Mouse (Mus musculus): ENCODE results near the gene Ndufv2.
A peak's percentile ranks its signal among the peaks of the same experiment; 100 is the strongest.
"Not testable (repeated sequence)": the region's sequence is repeated elsewhere in the genome, so short reads cannot be mapped to it uniquely, and the experiment has no call there.

Gene Ndufv2

DNA sequence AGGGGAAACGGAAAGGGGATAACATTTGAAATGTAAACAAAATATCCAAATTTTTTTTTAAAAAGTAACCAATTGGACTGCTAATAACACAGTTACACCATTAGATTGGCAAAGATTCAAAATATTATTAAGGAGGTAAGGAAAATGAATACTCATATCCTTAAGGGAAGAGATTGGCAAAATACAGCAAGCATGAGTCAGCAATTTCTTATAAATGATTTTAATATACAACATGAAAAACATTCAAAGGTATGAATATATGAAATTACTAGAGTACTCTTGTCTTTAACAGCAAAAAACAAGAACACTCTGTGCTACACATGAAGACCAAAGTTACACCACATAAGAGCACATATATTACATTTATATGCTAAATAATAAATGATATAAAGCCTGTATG is 16.3 kb downstream of the Ndufv2 start:
- DNase-seq (ENCODE audit: low spot score) = no peak

DNA sequence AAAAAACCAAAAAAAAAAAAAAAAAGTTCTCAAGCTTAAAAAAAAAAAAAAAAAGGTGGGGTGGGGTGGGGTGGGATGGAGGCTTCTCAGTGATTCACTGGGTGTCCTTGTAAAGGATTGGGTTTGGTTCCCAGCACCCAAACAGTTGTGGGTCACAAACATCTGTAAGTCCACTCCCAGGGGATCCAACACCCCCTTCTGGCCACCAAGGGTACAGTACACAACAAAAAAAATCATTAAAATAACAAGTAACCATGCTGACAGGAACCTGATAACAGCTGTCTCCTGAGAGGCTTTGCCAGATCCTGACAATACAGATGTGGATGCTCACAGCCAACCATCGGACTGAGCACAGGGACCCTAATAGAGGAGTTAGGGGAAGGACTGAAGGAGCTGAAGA is 16.9 kb downstream of the Ndufv2 start:
- no peak for DNase-seq (ENCODE audit: low spot score)

DNA sequence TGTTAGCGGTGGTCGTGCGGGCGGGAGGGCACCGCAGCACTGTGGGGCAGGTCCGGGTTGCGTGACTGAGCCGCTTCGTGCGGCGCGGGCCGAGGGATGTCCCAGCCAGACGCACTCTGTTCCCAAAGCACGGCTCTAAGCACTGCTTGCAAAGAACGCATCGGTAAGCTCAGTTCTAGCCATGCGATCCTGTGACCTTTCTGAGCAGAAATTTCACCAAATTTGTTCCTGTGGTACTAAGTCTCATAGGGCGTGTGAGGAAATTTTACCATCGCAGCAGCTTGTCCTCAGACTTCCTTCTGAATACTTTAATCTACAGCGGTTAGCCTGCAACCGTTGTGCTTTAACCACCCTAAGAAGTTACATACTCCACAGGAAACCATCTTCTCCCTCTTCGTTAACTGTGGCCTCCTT is 23.9 kb downstream of the Ndufv2 start:
- no peak for DNase-seq (ENCODE audit: low spot score)

DNA sequence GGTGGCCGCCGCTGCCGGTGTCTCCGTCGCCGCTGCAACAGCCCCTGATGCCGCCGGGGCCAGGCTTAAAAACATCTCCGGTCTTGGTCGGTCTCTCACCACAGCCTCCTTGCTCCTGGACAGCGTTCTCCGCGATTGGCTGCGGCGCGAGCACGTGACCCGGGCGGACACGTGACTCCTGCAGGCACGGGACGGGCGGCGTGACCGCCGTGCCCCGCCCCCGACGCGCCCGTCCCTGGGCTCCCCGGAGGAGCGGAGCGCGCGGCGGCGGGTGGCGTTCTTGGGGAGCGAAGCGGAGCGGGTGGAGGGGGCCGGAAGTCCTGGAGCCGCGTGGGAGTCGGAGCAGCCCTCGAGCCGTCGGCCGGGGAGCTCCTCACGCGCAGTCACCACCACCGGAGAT is 24.4 kb downstream of the Ndufv2 start, which contains the start of gene Ankrd12:
Gene Ankrd12 (minus strand): TSS at position 156 of the 400 bp plus-strand sequence.
- peak; percentile 95 for DNase-seq (ENCODE audit: low spot score)

DNA sequence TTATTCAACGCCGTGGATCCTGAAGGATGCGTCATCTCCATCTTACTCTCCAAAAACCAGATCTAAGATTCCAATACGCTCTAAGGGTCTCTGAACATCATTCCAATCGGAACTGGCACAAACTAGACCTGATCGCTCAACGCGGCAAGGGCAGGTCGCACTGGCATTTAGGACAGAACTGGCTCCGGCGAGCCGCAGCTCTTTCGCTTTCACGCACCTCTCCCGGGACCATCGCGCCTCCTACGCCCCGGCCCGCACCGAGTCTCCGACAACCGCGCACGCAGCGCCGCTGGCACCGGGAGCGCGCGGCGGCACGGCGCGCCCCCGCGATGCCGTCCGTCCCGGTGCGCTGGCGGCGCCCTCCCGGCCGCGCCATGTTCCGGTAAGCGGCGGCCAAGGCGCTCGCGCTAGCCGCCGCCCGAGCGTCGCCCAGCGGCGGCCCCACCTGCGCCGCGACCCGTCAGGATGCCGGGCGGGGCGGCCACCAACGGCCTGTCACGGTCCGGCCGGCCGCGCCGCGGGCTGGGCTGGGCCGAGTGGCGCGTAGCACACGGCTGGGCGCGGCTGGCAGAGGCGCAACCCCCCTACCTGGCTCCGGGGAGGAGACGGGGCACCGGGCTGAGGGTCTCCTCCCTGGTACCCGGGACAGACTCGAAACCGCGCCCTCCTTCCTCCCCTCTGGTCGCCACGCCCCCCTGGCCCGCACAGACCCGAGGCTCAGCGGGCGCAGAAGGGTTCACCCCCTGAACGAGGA is 25.0 kb downstream of the Ndufv2 start:
- peak; percentile 31 for DNase-seq (ENCODE audit: low spot score)

DNA sequence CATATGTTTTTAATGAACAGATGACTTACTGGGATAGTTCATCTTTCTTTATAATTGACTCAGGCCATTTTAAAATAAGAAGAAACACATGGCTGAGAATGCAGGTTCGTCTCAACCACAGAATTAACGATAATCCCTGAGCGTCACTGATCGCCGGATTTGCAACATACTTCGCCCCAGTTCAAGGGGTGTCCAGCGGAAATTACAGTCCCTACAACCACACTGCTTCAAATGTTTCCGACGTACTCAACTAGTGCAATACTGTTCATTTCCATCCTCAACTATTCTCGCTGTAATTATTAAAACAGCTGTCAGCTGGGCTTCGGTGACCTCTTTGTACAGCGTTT is 25.6 kb downstream of the Ndufv2 start:
- no peak for DNase-seq (ENCODE audit: low spot score)

DNA sequence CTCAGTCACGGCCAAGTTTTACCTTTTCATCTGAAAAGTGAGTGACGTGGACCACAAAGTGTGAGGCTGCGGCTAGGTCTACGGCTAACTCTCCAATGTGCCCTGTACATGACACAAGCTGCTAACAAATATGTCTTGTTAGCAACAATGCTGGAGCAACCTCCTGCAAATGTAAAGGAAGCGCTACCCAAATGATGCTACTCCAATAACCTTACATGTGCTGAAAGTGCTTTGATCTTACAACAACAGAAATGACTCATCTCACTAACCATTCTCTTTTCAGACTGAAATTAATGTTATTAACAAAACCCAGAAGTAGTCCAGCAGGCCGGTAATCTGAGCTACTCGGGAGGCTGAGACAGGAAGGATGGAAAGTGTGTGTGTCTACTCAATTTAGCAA is 27.4 kb downstream of the Ndufv2 start:
- DNase-seq (ENCODE audit: low spot score) = peak; percentile 20

DNA sequence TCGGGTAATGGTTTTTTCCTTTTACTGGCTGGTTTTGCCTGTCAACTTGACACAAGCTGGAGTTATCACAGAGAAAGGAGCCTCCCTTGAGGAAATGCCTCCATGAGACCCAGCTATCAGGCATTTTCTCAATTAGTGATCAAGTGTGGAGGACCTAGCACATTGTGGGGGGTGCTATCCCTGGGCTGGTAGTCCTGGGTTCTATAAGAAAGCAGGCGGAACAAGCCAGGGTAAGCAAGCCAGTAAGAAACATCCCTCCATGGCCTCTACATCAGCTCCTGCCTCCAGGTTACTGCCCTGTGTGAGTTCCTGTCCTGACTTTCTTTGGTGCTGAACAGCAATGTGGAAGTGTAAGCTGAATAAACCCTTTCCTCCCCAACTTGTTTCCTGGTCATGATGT is 32.3 kb downstream of the Ndufv2 start:
- DNase-seq (ENCODE audit: low spot score) = not testable (repeated sequence)

DNA sequence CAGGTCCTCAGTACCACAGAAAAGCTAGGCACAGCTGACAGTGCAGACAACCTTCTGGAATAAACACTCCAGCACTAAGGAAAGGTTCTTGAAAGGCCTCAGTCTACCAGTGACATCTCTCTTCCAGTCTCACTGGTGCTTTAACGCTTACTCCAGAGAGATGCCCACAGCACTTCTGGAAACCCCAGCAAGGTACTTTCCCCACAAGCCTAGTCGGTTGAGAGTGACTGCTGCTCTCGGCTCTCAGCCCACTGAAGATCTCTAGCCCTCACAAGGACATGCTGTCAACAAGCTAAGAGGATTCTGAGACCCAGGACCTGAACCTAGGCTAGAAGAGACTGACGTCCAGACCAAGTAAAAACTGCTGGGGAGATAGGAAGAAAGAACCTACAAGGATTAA is 36.2 kb downstream of the Ndufv2 start:
- DNase-seq (ENCODE audit: low spot score) = no peak

DNA sequence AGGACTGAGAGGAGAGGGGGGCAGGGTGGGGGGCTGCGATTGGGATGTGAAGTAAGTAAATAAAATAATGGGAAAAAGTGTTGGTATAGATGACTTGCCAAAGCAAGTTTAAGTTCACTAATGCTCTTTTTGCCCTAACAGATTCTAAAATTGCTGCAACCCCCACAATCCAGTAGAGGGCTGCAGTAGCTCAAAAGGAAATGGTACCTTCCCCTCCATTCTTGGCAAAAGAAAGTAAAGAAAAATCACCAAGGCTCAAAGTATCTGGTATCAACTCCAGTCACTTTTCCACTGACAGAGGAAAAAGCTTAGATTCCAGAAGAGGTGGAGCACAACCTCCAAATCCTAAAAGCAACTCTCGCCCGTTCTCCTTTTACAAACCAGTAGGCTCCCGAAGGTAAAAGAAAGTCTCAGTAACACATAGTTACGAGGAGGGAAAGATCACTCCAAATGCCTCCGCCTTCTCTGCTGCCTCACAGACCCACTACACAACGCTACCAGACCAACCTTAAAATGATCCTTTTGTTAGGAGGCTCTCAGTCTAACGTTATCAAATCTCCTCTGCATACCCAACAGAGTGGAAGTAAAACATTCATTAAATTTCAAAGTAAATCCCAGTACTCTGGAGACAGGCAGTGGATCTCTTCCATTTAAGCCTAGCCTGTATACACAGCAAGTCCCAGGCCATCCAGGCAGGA is 40.0 kb downstream of the Ndufv2 start:
- no peak for DNase-seq (ENCODE audit: low spot score)

DNA sequence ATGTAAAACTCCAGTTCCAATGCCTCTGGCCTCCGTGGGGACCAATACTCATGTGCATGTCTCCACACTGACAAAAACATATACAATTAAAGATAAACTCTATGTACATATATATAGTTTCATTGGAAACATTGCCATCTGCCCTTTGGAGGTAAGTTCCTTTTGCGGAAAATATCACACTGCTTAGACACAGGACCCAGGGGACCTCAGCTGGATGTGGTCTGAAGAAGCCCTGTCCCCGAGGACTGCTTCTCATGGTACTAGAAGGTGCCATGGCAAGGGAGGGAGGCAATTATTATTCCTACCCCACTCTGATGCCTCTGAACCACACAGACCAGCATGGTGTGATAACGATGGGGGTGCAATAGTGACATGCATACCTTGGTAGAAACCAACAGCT is 43.2 kb downstream of the Ndufv2 start:
- DNase-seq (ENCODE audit: low spot score) = no peak

DNA sequence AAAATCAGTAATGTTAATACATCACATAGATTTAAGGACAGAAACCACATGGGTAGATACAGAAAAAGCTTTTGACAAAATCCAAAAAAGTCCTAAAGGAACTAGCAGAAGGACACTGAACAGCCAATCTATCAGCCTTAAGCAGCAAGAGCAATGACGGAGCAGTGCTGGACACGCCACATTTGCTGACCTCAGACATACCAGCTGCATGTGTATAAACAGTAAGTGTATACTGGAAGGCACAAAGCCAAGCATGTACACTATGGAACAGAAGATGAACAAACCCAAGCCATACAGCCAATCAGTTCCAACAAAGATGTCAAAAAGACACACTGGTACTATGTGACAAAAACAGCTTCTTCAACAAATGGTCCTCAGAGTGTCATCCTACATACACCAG is 44.2 kb downstream of the Ndufv2 start:
- DNase-seq (ENCODE audit: low spot score) = no peak

DNA sequence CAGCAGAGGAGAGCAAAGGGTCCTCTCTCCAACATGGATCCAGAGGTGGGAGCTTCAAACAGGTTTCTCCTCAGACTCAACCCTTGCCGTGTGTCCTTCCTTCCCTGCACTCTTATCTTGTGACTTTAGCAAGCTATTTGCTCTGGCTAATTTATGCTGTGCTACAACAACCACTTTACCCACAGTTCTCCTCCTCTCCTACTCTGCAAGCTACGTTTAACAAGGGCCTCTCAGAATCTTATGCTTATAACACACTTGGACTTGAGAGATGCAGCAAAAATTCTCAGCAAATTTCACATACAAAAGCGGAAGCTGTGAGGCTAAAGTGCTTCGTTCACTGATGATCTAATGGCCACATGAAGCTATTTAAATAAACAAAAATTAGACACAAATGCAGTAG is 48.0 kb downstream of the Ndufv2 start:
- DNase-seq (ENCODE audit: low spot score) = no peak

DNA sequence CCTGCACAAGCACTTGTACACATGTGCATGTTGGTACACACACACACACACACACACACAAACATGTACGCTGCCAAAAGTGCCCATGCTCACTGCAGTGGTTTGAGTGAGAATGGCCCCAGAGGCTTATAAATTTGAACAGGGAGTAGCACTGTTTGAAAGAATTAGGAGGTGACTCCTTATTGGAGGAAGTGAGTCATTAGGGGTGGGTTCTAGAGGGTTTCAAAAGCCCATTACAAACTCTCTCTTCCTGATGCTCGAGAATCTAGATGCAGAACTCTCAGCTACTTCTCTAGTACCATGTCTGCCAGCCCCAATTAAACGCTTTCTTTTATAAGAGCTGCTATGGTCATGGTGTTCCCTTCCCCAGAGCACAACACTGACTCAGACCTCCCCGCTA is 52.6 kb downstream of the Ndufv2 start:
- no peak for DNase-seq (ENCODE audit: low spot score)

DNA sequence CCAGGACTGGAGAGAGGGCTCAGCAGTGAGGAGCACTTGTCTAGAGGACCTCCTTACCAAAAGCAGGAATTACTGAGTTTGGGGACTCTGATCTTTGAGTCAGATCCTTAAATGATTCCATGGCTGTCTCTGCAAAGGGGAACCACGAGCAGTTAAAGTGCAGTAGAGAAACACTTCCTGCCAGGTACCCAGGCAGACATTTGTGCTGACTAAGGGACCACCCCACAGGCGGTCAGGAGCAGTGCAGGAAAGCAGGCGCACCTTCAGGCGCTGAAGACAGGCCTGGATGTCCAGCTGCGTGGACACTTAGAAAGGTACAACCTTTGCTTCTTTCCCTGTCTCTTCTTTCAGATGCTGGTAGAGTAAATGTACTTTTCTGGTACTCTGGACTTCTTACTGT is 53.2 kb downstream of the Ndufv2 start:
- no peak for DNase-seq (ENCODE audit: low spot score)

DNA sequence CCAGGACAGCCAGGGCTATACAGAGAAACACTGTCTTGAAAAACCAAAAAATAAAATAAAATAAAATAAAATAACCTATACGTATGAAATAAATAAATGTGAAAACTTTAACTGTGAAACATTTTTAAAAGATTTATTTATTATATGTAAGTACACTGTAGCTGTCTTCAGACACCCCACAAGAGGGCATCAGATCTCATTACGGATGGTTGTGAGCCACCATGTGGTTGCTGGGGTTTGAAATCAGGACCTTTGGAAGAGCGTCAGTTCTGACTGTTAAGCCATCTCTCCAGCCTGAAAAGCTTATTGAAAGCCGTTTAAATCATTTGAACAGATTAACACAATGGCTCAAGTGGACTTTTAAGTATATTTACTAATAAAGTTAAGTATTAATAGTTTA is 57.7 kb downstream of the Ndufv2 start:
- not testable (repeated sequence) for DNase-seq (ENCODE audit: low spot score)

DNA sequence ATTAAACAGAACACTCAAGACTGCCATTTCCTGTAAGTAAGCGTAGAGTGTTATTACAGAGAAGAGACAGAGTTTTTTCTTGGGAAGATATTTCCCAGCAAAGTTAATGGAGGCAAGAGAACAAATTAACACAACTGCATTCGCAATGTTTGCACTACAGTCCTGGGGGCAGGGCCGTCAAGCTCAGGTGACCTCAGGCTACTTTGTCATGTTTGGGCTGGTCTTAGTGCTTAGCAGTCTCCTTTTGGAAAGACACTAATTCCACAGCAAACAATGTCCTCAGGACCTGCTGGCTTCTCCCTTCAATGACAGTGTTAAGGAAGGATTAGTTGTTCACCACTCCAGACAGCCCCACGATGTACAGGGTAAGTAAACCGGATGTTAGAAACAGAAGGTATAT is 60.3 kb downstream of the Ndufv2 start:
- no peak for DNase-seq (ENCODE audit: low spot score)

DNA sequence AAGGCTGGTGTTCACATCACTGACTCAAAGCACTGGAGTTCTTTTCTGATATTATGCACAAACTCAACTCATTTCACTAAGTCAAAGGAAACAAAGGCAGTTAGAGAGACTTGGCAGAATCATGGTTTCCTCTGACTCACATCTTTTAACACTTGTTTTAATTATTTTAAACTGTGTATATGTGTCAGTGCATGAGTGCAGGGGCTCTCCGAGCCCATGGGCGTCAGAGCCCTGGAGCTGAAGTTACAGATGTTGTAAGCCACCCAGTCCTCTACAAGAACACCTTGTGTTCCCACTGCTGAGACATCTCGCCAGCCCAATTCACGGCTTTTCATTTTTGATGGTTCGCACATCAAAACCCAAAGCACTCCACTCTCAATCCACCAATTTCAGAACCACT is 68.1 kb downstream of the Ndufv2 start:
- no peak for DNase-seq (ENCODE audit: low spot score)

DNA sequence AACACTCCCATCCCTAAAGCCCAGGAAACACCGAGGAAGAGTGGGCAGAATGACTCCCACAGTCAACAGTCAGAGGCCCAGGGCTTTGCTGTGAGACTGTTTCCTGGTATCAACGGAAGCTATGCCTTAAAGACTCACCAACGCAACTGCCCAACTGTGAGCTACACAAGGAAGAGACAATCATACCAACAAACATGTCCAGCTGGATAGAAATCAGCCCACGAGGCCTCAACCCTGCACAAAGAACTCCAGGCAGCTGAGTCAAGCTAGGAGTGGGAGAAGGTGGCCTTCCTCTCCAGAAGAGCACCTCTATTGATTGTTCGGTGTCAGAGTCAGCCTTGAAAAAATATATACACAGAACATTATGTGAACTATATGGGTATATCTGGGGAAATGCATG is 69.4 kb downstream of the Ndufv2 start:
- no peak for DNase-seq (ENCODE audit: low spot score)

All from T-cell, adult 2 months (primary cell).